Mouse (Mus musculus): Measurements from ENCODE around the gene Galnt7. TPM values are rescaled to one million over a fixed set of nuclear protein-coding genes. Genes with fewer than 3 reads are reported as not detected.

The Galnt7 gene
- total and polyA plus RNA-seq, 3 experiments = 11.1 to 138 (median 18.5) TPM

DNA sequence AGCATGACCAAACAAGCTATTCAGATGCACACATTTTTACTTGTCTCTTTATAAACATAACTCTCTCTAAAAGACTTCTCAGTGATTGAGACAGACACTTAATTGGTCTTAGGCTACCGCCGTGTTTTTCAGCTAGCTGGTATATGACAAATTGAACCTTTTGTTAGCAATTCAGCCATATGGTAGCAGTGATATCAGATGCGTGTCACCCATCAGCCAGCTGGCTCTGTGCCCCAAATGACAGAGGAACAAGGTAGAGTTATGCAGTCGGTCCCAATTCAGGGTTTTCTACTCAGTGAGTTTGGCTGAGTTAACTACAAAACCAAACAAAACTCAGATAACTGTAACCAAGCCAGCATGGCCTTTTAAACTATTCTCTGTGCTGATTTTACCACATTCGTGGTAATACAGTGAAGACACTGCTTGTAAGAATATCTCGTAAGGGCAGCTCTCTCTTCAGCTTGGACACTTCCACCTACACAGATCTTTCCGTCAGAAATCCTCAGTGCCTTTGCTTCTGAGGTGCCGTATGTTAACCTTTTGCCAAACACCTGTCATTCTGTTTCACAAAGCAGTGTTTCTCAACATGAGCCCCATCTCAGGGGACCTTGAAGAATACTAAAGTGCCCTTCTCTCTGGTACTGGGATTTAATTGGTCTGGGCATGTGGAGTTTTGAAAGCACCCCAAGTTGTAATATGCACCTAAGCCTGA lies 68.3 kb downstream of the Galnt7 start:
- Histone ChIP-seq H3K79me2 (ENCODE audit: control insufficient read depth, insufficient read depth, low read length, poor library complexity) (no peaks in the 10 kb centered on the region), H3K9ac (ENCODE audit: control insufficient read depth, low read depth, low read length, poor library complexity, severe bottlenecking) (no peak overlapping the region), H3K36me3 (ENCODE audit: control insufficient read depth in 1 of 2, insufficient read depth in 2 of 2, low read length in 2 of 2) (peaks cover 0 to 14% of the 10 kb centered on the region in 2 experiments; a peak in 2 of 4 replicates), H3K9me3 (replicated peaks; ENCODE audit: insufficient read depth, low read length) (no peaks in the 10 kb centered on the region), H3K4me3 (ENCODE audit: control insufficient read depth in 1 of 2, insufficient read depth in 1 of 2, low read depth in 2 of 2, low read length in 2 of 2) (no peak overlapping the region), H3K27ac (ENCODE audit: control insufficient read depth, low read depth, low read length) (peak overlapping the region; percentile 35; the same call in 1 of the 2 replicates), H3K4me1 (ENCODE audit: control insufficient read depth in 1 of 2, insufficient read depth in 2 of 2, low read length in 2 of 2) (peaks cover 5 to 14% of the 10 kb centered on the region in 2 experiments), H3K27me3 (ENCODE audit: control insufficient read depth in 1 of 2, insufficient read depth in 2 of 2, low read length in 2 of 2) (no peaks in the 10 kb centered on the region)
- TF ChIP-seq MEF2A (IDR thresholded peaks at IDR 0.05; ENCODE audit: extremely low read depth, insufficient replicate concordance, low read depth, low read length, poor library complexity, severe bottlenecking) (no peak), POLR2A (IDR thresholded peaks at IDR 0.05; ENCODE audit: control insufficient read depth in 1 of 2, insufficient read depth in 1 of 2, low read depth in 1 of 2, low read length in 2 of 2, poor library complexity in 1 of 2) (no peak), USF2 (IDR thresholded peaks at IDR 0.05; ENCODE audit: borderline replicate concordance in 1 of 2, insufficient read depth in 1 of 2, low read depth in 1 of 2, low read length in 2 of 2) (no peak), MYC (IDR thresholded peaks at IDR 0.05; ENCODE audit: low read depth, low read length) (0 out of 2 replicates have a peak, but pooled peaks have one; percentile 31), MYB (IDR thresholded peaks at IDR 0.05; ENCODE audit: low read depth, low read length) (no peak), SIN3A (IDR thresholded peaks at IDR 0.05; ENCODE audit: low read length) (peak; percentile 79; the same call in 1 of the 2 replicates), MAZ (IDR thresholded peaks at IDR 0.05; ENCODE audit: low read depth, low read length) (no peak), TCF12 (IDR thresholded peaks at IDR 0.05; ENCODE audit: low read depth, low read length) (peak; percentile 59; the same call in 1 of the 2 replicates), CTCF (IDR thresholded peaks at IDR 0.05 in 2 of 3, conservative IDR thresholded peaks at IDR 0.05 in 1 of 3; ENCODE audit: control insufficient read depth in 1 of 3, insufficient read depth in 1 of 3, low read depth in 2 of 3, low read length in 3 of 3, poor library complexity in 1 of 3, severe bottlenecking in 1 of 3) (no peak), E2F4 (IDR thresholded peaks at IDR 0.05; ENCODE audit: borderline replicate concordance, low read depth, low read length) (no peak), POLR2AphosphoS2 (IDR thresholded peaks at IDR 0.05; ENCODE audit: low read length) (no peak), TAL1 (IDR thresholded peaks at IDR 0.05; ENCODE audit: low read length) (peak; percentile 8; the same call in 1 of the 2 replicates), POLR2AphosphoS5 (IDR thresholded peaks at IDR 0.05; ENCODE audit: borderline replicate concordance, low read depth, low read length) (no peak), EP300 (IDR thresholded peaks at IDR 0.05; ENCODE audit: low read depth in 1 of 2, low read length in 2 of 2) (peak; percentile 49 to 67; a peak in 3 of 4 replicates), RAD21 (IDR thresholded peaks at IDR 0.05; ENCODE audit: low read depth, low read length) (no peak), RCOR1 (IDR thresholded peaks at IDR 0.05; ENCODE audit: low read depth, low read length) (0 out of 2 replicates have a peak, but pooled peaks have one; percentile 24), SMC3 (IDR thresholded peaks at IDR 0.05; ENCODE audit: low read depth, low read length) (no peak), MXI1 (IDR thresholded peaks at IDR 0.05; ENCODE audit: low read depth, low read length) (peak; percentile 55; the same call in 1 of the 2 replicates), KAT2A (conservative IDR thresholded peaks at IDR 0.05; ENCODE audit: low read depth, low read length) (no peak), ZC3H11A (IDR thresholded peaks at IDR 0.05; ENCODE audit: low read depth, low read length) (no peak), CHD2 (IDR thresholded peaks at IDR 0.05; ENCODE audit: low read length) (no peak), MAX (IDR thresholded peaks at IDR 0.05; ENCODE audit: low read length) (0 out of 2 replicates have a peak, but pooled peaks have one; percentile 34), TBP (IDR thresholded peaks at IDR 0.05; ENCODE audit: low read depth, low read length) (no peak), ETS1 (IDR thresholded peaks at IDR 0.05; ENCODE audit: low read depth, low read length) (peak; percentile 89), ZMIZ1 (IDR thresholded peaks at IDR 0.05; ENCODE audit: low read depth, low read length) (no peak), HCFC1 (IDR thresholded peaks at IDR 0.05; ENCODE audit: low read depth, low read length) (no peak), CHD1 (IDR thresholded peaks at IDR 0.05; ENCODE audit: low read depth, low read length) (no peak), NELFE (IDR thresholded peaks at IDR 0.05; ENCODE audit: low read depth, low read length) (no peak), GATA1 (IDR thresholded peaks at IDR 0.05; ENCODE audit: low read depth, low read length) (peak; percentile 66), MAFK (IDR thresholded peaks at IDR 0.05; ENCODE audit: borderline replicate concordance, low read depth, low read length) (no peak), BHLHE40 (IDR thresholded peaks at IDR 0.05; ENCODE audit: borderline replicate concordance, low read depth, low read length) (0 out of 2 replicates have a peak, but pooled peaks have one; percentile 16), ELF1 (IDR thresholded peaks at IDR 0.05; ENCODE audit: low read depth, low read length) (no peak), ZNF384 (IDR thresholded peaks at IDR 0.05; ENCODE audit: low read depth, low read length) (no peak)
- peak; percentile 80 for DNase-seq (ENCODE audit: low read depth, low spot score)

All from MEL (cell line).